Mouse (Mus musculus) E14TG2a.4 (cell line): ENCODE results near the gene Srgn.
"Not testable (repeated sequence)": the region's sequence is repeated elsewhere in the genome, so short reads cannot be mapped to it uniquely, and the experiment has no call there.

Source experiments
- H3K27me3 ChIP-seq: 2 replicates; pipeline ENCODE4 v1.6.1; 2014; ENCODE audit warnings: low read length, control low read depth; ENCODE audit not compliant: insufficient read depth
- H3K36me3 ChIP-seq: 2 replicates; pipeline ENCODE4 v1.6.1; 2014; ENCODE audit warnings: low read length, control low read depth; ENCODE audit not compliant: insufficient read depth
- H3K4me1 ChIP-seq: replicated peaks from 2 replicates; pipeline ENCODE4 v1.6.1; 2014; ENCODE audit warnings: low read depth, low read length, control low read depth
- H3K4me3 ChIP-seq: replicated peaks from 2 replicates; pipeline ENCODE4 v1.5.1; 2014; ENCODE audit warnings: mild to moderate bottlenecking, low read length
- H3K9me3 ChIP-seq: 2 replicates; pipeline ENCODE4 v1.6.1; 2014; ENCODE audit warnings: low read length, control low read depth
- CTCF ChIP-seq: conservative IDR thresholded peaks from 2 replicates; pipeline ENCODE4 v1.5.1; 2014; ENCODE audit warnings: low read length
- NANOG ChIP-seq: IDR thresholded peaks from 2 replicates; pipeline ENCODE4 v1.6.1; 2014; ENCODE audit warnings: borderline replicate concordance, low read length, mixed read lengths
- POU5F1 ChIP-seq: IDR thresholded peaks from 2 replicates; pipeline ENCODE4 v1.6.1; 2014; ENCODE audit warnings: low read length, borderline replicate concordance

Gene Srgn

GRCm38 (mm10) chr10:62481108-62481852 is 46.0 kb downstream of the Srgn start:
- no peak for TF ChIP-seq POU5F1
- peak; percentile 28 for TF ChIP-seq CTCF
- no peak for TF ChIP-seq NANOG
- H3K4me1 ChIP-seq = peaks cover 50% of the 10 kb centered on the region
- peaks cover 2% of the 10 kb centered on the region; the same call in 1 of the 2 replicates for H3K27me3 ChIP-seq
- H3K4me3 ChIP-seq = no peak overlapping the region
- H3K36me3 ChIP-seq = peaks cover 11% of the 10 kb centered on the region
- H3K9me3 ChIP-seq = no peaks in the 10 kb centered on the region

DNA sequence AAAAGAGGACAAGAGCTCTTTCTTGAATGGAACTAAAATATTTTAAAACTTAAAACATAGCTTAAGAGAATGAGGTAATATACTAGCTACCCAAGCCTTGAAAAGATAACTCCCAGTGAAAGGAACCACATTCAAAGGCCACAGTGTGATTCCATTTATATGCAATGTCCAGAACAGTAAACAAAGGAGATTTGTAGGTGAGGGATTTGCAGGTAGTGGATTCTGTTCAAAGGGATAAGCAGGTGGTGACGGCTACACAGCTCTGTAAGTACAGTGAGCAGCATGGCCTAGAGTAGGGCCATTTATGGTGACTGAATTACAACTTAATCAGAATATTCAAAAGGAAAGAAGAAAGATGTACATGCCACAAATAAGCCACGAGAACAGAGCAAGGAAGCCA is 50.3 kb downstream of the Srgn start:
- Histone ChIP-seq H3K36me3 (peaks cover 20% of the 10 kb centered on the region), H3K9me3 (no peaks in the 10 kb centered on the region), H3K4me1 (peaks cover 51% of the 10 kb centered on the region), H3K4me3 (no peak overlapping the region), H3K27me3 (no peaks in the 10 kb centered on the region)
- TF ChIP-seq POU5F1 (peak; percentile 96), NANOG (peak; percentile 71), CTCF (no peak)

- no peaks in the 10 kb centered on the region for H3K9me3 ChIP-seq
- peaks cover 42% of the 10 kb centered on the region for H3K4me1 ChIP-seq
- no peak for TF ChIP-seq CTCF
- no peak for TF ChIP-seq POU5F1
- TF ChIP-seq NANOG = peak; percentile 50; the same call in 1 of the 2 replicates
- no peak overlapping the region for H3K4me3 ChIP-seq
- peaks cover 23% of the 10 kb centered on the region for H3K36me3 ChIP-seq
- H3K27me3 ChIP-seq = no peaks in the 10 kb centered on the region
Observed at GRCm38 (mm10) chr10:62474944-62475343, 52.3 kb downstream of the Srgn start.

- Histone ChIP-seq H3K4me3 (no peak overlapping the region), H3K36me3 (peaks cover 39% of the 10 kb centered on the region), H3K4me1 (peaks cover 16% of the 10 kb centered on the region), H3K9me3 (no peaks in the 10 kb centered on the region), H3K27me3 (no peaks in the 10 kb centered on the region)
- TF ChIP-seq CTCF = no peak
- TF ChIP-seq POU5F1 = no peak
- TF ChIP-seq NANOG = no peak
Observed at GRCm38 (mm10) chr10:62471105-62471504, 56.1 kb downstream of the Srgn start.

- Histone ChIP-seq H3K27me3 (no peaks in the 10 kb centered on the region), H3K9me3 (no peaks in the 10 kb centered on the region), H3K36me3 (peaks cover 46% of the 10 kb centered on the region), H3K4me3 (no peak overlapping the region), H3K4me1 (peaks cover 4% of the 10 kb centered on the region)
- TF ChIP-seq POU5F1 = no peak
- TF ChIP-seq NANOG = no peak
Observed at GRCm38 (mm10) chr10:62469736-62470135, 57.5 kb downstream of the Srgn start.

DNA sequence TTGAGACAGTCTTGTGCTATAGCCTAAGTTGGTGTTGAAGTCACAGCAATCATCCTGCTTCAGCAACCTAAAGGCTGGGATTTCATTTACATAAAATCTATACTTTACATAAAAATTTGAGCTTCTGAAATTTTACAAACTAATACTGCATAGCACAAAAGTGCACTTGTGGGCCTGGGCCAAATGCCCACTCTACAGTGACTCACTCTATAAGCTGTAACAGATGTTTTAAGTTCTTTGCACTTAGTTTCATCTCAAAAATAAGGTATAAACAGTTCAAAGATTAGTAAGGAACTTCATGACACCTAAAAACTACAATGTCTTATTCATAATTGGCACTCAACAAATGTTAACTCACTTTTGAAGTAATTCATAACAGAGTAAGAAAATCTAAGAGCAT is 65.9 kb downstream of the Srgn start:
- Histone ChIP-seq H3K9me3 (no peaks in the 10 kb centered on the region), H3K4me3 (no peak overlapping the region), H3K36me3 (peaks cover 76% of the 10 kb centered on the region), H3K4me1 (no peaks in the 10 kb centered on the region), H3K27me3 (no peaks in the 10 kb centered on the region)
- TF ChIP-seq POU5F1 (no peak), CTCF (no peak), NANOG (no peak)

GRCm38 (mm10) chr10:62452001-62452400 is 75.2 kb downstream of the Srgn start:
- H3K4me3 ChIP-seq, H3K9me3 ChIP-seq, H3K27me3 ChIP-seq: not testable (repeated sequence)
- peaks cover 45% of the 10 kb centered on the region for H3K4me1 ChIP-seq
- H3K36me3 ChIP-seq = peaks cover 41% of the 10 kb centered on the region

- no peak for TF ChIP-seq POU5F1
- no peak for TF ChIP-seq NANOG
- no peak for TF ChIP-seq CTCF
- Histone ChIP-seq H3K27me3 (no peaks in the 10 kb centered on the region), H3K4me3 (peak overlapping the region; percentile 99), H3K9me3 (no peaks in the 10 kb centered on the region), H3K4me1 (peaks cover 48% of the 10 kb centered on the region), H3K36me3 (peaks cover 41% of the 10 kb centered on the region)
Observed at GRCm38 (mm10) chr10:62450280-62450640, 77.0 kb downstream of the Srgn start.
